Mouse (Mus musculus): Measurements from ENCODE around the gene Lmo7. TPM values are rescaled to one million over a fixed set of nuclear protein-coding genes. Genes with fewer than 3 reads are reported as not detected.
A peak's percentile ranks its signal among the peaks of the same experiment; 100 is the strongest.

Gene Lmo7
- total RNA-seq, 2 experiments from 2014 or later = 30.4 to 35.5 TPM

DNA sequence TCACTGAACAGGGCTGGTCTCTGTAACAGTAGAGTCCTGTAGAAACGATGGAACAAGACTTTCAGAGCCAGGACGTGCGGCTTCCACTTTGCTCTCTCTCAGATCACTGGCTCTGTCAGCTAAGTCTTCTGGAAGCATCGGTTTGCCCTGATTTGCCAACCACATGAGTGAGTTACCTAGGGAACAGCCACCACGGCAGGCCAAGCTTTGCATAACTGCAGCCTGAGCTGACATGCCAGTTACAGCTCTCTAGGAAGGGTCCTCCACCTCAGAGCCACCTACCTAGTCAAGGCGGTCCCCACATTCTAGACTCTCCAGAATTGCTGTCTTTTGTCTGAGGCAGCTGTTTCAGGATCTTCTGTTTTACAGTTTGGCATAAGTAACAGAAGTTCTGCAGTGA, 107.4 kb downstream of the Lmo7 start:
- DNase-seq = no peak

DNA sequence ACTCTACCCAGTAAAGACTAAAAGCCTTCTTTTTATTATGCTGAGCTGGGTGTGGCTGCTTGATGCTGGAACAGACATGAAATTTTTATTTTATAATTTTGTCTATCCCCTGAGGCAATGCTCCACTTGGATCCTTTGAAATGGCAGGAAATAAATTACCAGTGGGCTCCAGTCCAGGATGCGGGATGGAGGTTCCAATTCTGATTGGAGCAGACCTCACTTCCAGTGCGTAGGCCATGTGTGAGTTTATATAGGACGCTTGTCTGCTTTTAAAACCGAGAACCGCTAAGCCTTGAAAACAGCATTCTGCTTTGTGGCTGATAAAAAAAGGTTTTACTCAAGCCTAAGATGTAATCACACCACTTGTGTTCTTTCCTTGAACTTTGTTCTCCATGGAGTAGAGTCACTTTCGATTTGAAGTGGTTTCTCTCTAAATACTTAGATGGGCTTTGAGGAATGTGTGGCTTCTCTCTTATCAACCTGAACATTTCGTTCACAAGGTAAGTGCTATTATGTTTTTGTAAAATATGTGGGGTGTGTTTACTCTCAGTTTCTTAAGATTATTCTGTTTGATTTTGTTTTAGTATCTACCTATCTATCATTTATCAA, 108.6 kb downstream of the Lmo7 start:
- peak; percentile 32 for DNase-seq

DNA sequence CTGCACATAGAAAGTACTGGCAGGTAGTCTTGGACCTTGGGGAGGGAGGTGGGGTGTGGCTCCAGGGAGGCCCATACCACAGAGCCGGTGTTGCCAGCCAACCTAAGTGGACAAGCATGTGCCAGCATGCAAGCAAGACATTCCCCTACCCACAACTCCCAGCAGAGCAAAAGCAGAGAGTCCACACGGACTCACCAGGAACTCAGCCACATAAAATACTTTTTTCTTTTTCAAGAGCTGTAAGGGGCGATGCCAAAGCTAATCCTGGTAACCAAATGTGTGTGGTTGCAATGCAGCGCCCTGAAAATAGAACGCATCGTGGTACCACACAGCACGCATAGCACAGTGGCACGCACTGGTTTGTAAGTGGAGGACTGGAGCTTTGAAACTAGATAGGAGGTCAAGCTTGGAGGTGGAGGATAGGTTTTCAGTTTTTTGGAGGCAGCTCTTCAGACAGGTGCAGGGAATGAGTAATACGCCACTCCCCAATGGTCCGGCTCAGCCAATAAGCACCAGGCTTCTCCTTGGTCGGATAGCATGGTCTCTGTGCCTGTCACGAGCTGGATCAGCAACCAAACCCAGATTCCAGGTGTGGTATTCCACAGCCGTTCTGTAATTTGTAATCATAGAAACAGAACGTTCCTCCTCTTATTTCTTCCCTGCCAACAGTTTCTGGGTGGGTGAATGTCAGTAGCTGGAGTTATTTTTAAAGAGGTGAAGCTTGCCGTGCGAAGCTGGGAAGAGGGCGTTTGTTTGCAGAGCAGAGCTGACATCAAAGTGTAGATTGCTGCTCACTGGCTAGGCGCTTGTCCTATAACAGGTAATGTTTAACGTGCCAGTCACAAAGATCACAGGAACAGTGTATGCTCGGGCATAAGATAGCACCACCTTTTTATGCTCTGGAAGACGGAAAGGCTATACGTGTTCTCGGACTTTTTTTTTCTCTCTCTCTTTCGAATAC, 110.3 kb downstream of the Lmo7 start:
- peak; percentile 37 for DNase-seq

DNA sequence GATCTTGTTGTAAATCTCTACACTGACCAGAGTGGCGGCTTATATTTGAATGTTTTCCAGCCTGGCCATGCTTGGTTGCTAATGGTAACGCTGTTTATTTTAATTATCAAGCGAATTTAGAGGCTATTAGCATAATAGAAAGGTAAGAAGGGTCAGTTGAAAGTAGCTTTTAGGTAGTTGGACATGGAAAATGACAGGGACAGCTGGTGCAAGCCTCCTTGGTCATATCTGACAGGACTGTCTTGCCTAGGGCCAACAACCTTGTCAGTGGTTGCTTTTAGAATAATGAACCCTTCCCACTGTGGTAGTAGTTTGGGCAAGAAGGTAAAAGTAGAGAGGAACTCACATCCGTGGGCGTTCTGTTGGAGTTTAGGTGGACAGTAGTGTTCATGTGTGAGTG, 111.5 kb downstream of the Lmo7 start:
- DNase-seq = no peak

DNA sequence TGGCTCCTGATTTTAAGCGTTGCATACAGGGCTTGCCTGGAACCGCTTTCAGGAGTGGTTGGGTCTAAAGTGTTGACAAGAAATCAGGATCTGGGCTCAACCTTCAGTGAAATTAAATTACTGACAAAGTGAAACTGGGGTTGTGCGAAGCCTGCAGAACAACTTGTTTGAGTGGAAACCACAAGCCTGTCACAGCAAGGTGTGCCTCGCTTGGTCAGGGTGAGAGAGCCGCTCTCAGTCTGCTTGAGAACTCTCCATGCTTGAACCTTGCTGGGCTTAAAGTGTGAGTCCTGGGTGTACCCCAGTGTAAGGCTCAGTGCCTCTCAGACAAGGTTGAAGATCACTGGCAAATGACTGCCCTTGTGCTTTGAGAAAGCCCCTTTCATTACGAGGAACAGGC, 112.8 kb downstream of the Lmo7 start:
- no peak for DNase-seq

DNA sequence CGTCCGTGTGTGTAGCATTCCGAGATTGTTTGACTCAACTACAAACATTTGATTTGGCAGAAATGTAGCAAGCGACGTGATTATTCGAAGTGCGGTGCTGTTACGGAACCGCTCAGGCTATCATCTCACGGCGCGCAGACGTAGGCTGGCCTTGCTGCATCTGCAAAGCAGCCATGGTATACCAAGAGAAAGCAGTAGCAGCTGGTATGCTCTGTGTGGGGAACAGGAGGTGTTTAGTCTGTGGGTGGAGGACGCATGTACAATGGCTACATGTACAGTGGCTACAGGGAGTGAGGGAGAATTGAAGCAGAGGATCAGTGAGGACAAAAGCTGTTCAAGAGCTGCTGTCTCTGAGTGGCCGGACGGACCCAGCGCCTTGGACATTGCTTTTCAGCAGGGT, 113.7 kb downstream of the Lmo7 start:
- DNase-seq = no peak

DNA sequence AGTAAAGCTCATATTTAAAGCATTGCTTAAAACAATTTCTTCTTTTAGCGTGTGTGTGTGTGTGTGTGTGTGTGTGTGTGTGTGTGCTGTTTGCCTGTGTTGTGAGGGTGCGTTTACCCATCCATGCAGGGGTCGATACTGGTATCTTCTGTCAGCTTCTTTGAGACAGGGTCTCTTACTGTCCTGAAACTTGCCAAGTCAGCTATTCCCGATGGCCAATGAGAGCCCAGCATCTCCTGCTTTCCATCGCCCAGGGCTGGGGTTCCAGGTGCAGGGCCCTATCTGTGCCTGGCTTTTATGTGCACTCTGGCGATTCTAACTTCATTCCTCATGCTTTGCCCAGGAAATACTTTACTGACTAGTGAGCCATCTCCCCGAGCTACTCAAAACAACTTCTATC, 114.7 kb downstream of the Lmo7 start:
- no peak for DNase-seq

DNA sequence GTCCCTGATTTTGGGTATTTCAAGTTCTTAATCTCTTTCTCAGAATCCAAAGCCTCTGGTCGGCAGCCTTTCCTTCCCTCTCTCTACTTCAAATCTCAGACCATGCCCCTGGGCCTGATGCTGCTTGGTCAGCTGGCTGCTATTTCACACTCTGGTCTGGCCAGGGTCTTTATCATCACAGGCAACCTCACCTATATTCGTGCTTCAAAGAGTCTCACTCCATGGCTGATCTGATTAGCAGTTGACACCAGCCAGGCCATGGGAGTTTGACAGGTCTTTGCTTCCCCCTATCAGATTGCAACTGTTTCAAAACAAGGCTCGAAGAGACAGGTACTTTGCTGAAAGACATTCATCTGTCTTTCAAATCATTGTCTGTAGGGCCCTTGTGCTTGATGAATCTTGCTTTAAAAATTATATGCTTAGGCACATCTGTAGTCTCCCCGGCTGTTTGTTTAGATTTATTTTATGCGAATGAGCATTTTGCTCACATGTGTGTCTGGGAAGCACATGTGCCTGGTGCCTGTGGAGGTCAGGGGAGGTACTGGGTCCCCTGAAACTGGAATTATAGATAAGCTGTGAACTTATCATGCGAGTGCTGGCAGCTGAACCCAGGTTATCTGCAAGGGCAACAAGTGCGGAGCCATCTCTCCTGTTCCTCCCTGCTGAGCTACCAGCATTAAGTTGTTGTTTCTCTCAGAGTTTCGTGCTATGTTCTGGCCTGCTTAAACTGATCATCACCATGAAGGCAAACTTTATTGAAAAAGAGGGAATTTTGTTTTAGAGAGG, 116.5 kb downstream of the Lmo7 start:
- no peak for DNase-seq

DNA sequence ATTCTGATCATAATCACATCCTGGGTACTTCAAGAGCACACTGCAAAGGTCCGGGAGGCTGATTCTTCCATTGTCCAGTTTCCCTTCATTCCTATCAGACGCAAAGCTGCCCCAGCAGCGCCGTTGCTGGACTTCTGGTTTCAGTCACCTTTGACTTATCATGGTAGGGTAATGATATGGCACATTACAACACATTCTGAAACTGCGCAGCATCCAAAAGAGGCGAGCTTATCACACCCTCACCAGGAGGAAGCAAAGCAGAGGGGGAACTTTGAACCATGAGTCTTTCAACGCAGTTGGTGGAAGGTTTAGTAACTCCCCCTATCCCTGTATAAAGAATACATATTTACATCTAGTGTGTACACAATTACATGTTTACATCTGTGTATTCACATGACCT, 117.8 kb downstream of the Lmo7 start:
- no peak for DNase-seq

DNA sequence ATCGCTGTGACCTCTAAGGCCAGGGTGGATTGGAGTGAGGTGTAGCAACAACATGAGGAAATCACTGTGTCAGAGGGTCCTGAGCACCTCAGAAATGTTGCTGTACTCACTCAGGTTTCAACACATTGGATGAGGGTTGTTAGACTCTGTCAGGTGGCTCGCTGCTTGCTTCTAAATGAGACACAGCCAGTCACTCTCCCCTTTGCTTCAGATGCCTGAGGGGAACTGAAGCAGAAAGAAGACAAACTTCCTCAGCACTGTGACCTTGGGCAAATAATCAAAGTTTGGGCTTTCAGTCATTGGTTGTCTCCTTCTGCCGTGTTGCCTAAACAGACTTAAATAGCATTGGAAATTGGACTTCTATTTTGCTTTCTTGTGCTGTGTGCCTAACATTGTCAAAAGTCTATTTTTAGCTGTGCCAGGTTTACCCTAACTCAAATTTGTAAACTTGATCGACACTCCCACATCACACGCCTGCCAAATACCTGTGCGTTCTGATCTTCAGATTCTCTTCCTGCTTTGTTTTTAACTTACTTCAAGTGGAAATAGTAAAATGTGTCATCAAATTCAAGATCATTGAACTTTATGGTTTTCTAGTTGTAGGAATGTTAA, 122.9 kb downstream of the Lmo7 start:
- DNase-seq = no peak

DNA sequence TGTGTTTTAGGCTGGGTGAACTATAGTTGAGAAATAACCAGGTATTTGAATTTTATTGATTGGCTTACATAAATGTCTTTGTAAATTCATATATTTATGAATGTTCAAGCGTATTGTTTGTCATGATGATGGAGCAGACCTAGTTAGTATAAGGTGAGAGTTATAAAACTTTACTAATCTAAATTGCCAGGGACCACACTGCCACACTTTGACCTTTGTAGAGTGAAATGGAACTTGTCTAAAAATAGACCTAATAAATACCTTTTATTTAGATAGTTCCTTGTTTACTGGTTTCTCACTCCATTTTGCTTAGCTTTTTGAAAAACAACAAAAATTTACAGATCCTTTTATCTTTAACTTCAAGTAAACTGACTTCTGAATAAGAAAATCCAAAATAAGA, 123.5 kb downstream of the Lmo7 start:
- DNase-seq = no peak

DNA sequence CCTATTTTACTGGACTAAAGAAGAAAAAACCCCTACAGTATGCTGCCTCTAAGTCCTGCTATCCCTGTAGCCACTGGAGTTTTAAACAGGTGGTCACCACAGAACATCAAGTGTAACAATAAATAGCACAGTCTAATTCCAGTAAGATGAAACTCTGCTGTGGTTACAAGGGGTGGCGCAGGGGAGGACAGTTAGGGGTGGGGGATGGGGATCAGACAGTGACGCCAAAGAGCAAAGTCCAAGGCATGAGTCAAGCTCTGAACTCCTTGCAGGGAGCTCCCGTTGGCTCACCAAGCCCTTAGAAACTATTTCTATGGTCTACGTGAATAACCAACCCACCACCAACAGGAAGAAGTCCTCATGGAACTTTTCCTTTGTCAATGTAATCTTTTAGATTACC, 124.0 kb downstream of the Lmo7 start:
- no peak for DNase-seq

DNA sequence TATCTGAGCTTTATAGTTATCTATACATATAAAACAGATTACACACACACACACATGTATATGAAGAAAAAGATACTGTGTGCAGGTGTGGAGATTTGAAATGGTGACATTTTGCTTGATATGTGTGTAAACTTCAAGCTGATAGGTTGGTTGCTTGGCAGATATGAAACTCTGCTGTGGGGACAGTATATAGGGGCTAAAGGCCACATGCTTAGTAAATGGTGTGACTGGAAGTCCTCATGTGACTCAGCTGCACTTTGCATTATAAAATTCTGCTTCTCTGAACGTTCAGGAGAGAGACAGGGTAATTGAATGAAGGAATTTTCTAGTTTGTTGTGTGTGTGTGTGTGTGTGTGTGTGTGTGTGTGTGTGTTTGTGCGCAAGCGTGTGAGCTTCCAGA, 124.5 kb downstream of the Lmo7 start:
- no peak for DNase-seq

DNA sequence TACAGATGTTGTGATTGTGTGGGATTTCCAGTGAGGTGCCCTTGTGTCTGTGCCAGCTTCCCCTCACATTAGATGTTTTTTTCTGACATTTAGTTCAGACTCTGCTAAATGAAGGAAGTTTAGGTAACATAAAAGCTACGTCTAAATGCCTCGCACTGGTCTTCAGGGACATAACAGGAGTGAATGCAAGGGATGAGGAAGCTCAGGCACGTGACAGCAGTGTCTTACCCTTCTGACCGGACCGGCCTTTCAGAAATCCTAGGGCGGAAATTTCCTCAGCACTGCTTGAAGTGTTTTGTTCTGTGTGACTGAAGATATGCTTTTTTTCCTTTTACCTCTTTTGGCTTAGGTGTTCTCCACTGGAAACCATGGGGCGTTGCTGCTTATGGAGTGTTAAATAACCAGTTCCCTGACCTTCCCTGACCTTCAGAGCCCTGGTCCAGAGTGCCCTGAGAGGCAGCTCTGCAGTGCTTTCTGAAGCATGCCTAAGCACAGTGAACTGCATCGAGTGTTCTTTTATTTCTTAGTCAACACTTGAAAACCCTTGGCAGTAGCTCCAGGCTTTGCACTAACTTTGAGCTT, 129.6 kb downstream of the Lmo7 start:
- DNase-seq = no peak

DNA sequence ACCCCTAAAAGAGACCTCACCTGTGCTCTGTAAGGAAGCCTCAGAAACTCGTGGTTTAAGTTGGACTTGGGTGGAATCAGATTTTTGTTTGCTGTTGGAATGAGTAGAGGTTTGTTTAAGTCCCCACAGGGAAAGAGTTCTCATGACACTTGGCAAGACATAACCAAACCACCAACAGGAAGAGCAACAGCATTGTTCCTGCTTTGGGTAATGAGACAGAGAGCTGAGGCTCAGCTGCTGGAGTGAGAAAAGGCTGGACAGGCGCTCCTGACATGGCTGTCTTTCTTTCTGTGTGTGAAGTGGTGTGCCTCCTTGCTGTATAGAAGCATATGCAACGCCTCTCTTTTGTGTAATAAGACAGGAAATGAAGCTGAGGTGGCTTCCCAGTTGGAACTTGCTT, 132.3 kb downstream of the Lmo7 start:
- DNase-seq = no peak

DNA sequence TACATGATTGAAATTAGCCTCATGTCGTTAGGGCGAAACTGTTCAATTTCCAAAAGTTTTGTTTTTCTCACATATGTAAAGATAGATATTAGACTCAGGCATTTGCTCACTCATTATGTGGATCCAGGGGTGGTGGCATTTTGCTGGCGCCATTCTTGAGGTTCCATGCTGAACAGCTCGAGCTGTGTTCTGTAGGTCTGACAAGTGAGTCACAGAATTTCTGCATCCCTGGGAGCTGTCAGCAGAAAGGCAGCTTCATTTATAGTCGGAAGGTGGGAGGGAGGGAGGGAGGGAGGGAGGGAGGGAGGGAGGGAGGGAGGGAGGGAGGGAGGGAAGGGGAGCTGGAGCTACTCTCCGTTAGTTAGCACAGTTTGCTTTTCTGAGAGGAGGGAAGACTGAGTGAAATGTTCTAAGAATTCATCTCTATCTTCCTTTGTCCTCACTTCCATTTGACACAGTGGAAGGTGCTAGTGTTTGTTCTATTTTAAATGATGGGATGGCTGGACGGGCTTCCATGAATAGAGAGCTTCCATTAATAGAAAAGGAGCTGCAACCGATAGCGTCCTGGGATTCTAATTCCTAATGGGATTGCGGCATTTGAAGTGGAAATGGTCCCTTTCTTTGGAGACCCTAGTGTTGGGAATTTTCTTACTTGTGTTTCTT, 137.4 kb downstream of the Lmo7 start:
- no peak for DNase-seq

DNA sequence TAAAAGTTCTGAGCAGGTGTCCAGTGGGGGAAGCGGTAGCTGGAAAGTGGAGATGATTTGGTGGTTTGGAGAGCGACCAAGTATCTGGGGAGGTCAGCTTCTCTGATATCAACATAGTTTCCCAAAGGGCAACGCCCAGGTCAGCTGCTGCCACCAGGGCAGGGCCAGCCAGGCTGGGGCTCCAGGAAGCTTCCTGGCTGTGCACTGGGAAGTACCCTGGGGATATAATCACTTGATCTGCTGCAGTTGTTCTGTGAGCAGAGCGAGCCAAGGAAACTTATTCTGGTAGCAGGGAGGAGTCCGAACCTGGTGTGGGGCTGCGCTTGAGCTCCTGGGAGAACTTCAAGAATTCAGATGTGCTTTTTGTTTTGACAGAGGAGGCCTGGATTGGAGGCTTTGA, 139.4 kb downstream of the Lmo7 start:
- DNase-seq = peak; percentile 46

DNA sequence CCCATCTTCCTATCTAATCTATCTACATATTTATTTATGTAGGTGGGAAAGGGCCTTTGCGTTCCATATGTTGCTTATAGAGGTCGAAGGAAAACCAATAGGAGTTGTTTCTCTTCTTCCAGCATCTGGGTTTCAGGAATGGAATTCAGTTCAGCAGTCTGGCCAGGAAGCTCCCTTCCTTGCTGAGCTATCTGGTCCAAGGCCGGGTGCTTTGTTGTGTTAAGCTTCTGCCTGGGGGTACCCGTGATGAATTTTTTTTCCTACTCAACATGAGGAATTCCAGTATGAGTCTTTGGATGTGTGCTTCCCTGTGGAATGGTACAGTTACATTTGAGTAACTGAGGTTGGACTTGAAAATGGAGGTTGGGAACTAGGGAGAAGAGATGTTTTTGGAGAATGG, 139.9 kb downstream of the Lmo7 start:
- no peak for DNase-seq

DNA sequence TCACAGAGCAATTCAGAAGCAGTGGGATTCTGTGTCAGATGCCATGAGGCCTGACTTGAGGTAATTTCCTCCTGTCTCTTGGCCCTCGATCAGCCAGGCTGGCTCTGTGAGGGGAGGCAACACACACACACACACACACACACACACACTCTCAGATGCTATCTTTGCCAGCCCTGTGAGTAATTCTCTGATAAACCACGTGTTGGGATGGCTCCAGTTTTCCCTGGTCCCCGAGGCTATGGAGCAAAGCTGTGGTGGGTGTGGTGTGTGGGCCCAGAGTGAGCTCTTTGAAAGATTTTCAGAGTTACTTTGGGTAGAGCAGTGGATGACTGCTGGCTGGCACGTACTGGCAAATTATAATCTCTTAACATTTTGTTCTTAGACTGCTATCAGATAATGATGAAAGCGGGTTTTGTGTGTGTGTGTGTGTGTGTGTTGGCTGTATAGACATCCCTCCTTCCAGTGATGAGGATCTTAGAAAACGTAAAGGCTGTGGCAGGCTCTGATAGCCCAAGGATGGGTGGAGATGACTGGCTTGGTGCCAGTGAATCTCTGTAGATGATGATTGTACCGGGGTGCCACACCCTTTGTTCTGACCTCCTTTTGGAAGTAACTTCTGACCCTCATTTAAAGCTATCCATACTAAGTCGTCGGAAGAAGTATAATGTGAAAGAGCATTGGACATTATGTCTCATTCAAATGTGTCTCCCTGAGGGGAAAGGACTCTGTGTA, 140.6 kb downstream of the Lmo7 start:
- peak; percentile 50 for DNase-seq

DNA sequence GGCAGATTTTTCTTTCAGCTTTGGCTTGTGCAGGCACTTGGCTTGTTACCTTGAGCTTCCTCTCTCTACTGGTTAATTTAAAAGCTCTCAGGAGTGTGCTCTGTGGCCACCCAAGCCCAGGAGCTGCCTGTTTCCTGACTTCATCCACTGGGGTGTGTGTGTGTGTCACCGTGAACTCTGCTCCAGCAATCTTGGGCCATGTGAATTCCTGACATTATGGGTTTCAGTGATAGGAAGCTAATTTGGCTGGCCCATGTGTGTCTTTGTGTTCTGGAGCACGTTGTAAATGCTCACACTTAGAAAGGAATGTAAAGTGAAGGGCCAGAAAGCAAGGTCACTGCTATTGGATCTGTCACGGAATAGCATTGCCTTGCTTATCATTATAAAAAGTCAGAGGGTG, 143.1 kb downstream of the Lmo7 start:
- no peak for DNase-seq
